Mouse (Mus musculus) lung, postnatal 0 days (tissue): ENCODE results near the gene Blm. TPM values are rescaled to one million over a fixed set of nuclear protein-coding genes. Genes with fewer than 3 reads are reported as not detected.

Source experiments
- ATAC-seq: fragments of 200-750 bp; cut with Nextera tagmentation; 2 replicates; pipeline ENCODE4 v1.8.0; 2017; ENCODE audit warnings: moderate library complexity
- DNase-seq: peaks from one replicate; pipeline ENCODE4 v3.0.0-alpha.2; 2016; ENCODE audit warnings: low spot score
- H3K27ac ChIP-seq: fragments of 300-500 bp; sonication (generic); 2 replicates; pipeline ENCODE4 v1.5.1; 2014; ENCODE audit warnings: antibody characterized with exemption, mild to moderate bottlenecking, low read length, mixed read lengths
- H3K27me3 ChIP-seq: fragments of 300-500 bp; sonication (generic); replicated peaks from 2 replicates; pipeline ENCODE4 v1.6.1; 2014; ENCODE audit warnings: low read length, mixed read lengths; ENCODE audit not compliant: insufficient read depth
- H3K36me3 ChIP-seq: fragments of 300-500 bp; sonication (generic); 2 replicates; pipeline ENCODE4 v1.6.1; 2014; ENCODE audit warnings: low read length, mixed read lengths; ENCODE audit not compliant: insufficient read depth
- H3K4me1 ChIP-seq: fragments of 300-500 bp; sonication (generic); 2 replicates; pipeline ENCODE4 v1.6.1; 2014; ENCODE audit warnings: antibody characterized with exemption, low read depth, low read length, mixed read lengths; ENCODE audit not compliant: insufficient read depth
- H3K4me2 ChIP-seq: fragments of 300-500 bp; sonication (generic); replicated peaks from 2 replicates; pipeline ENCODE4 v1.6.1; 2014; ENCODE audit warnings: low read depth, mild to moderate bottlenecking, low read length, moderate library complexity, mixed read lengths
- H3K4me3 ChIP-seq: fragments of 300-500 bp; sonication (generic); 2 replicates; pipeline ENCODE4 v1.5.1; 2014; ENCODE audit warnings: low read depth, low read length
- H3K9ac ChIP-seq: fragments of 300-500 bp; sonication (generic); replicated peaks from 2 replicates; pipeline ENCODE4 v1.6.1; 2014; ENCODE audit warnings: low read depth, mild to moderate bottlenecking
- H3K9me3 ChIP-seq: fragments of 300-500 bp; sonication (generic); 2 replicates; pipeline ENCODE4 v1.6.1; 2016; ENCODE audit warnings: low read length, mixed read lengths
- CTCF ChIP-seq: IDR thresholded peaks from 2 replicates; pipeline ENCODE4 v1.5.1; 2016; ENCODE audit warnings: antibody characterized with exemption, mild to moderate bottlenecking
- EP300 ChIP-seq: IDR thresholded peaks from 2 replicates; pipeline ENCODE4 v1.6.1; 2016; ENCODE audit warnings: antibody characterized with exemption, mild to moderate bottlenecking, control low read depth
- WGBS: fragments of 180-500 bp; shearing (Covaris S2); extraction: QIAGEN DNeasy Blood & Tissue Kit; methylation state at CpG from one replicate; pipeline ENCODE4 v1.1.7; 2014; 5-methylcytosine and 5-hydroxymethylcytosine counted together
- polyA plus RNA-seq: library from polyadenylated mRNA; unstranded; fragments of >200 nt; fragmentation: Nextera tagmentation; extraction: Ambion mirVana; gene quantifications from 2 replicates; pipeline ENCODE4 v1.2.1, GENCODE M21; 2015

The Blm gene
- polyA plus RNA-seq, 1 experiment from 2014 or later, result 2.4 TPM

DNA sequence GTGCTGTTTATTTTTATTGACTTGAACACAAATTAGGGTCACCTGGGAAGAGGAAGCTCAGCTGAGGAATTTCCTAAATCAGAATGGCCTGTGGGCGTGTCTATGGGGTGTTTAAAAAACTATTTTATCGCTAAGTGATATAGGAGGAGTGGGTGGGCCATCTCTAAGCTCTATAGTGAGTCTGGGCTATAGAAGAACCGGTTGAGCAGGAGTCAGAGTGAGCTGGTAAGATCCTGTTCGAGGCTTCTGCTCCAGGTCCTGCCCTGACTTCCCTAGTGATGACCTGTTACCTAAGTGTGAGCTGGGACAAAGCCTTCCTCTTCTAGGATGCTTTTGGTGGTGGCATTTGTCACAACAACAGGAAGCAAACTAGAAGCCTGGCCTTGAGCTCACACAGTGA, 94.2 kb downstream of the Blm start:
- H3K36me3 ChIP-seq, result no peaks in the 10 kb centered on the region
- no peaks in the 10 kb centered on the region for H3K27me3 ChIP-seq
- DNase-seq (no peak), ATAC-seq (no peak)
- H3K9me3 ChIP-seq, result no peaks in the 10 kb centered on the region
- no peak overlapping the region for H3K9ac ChIP-seq
- H3K4me2 ChIP-seq, result no peak overlapping the region
- H3K4me1 ChIP-seq, result peaks cover 14% of the 10 kb centered on the region; the same call in 1 of the 2 replicates
- no peak overlapping the region for H3K27ac ChIP-seq
- TF ChIP-seq CTCF, result no peak
- TF ChIP-seq EP300, result no peak
- H3K4me3 ChIP-seq, result no peak overlapping the region
- WGBS, result 32% methylated on average over 4 of the region's 4 CpGs

DNA sequence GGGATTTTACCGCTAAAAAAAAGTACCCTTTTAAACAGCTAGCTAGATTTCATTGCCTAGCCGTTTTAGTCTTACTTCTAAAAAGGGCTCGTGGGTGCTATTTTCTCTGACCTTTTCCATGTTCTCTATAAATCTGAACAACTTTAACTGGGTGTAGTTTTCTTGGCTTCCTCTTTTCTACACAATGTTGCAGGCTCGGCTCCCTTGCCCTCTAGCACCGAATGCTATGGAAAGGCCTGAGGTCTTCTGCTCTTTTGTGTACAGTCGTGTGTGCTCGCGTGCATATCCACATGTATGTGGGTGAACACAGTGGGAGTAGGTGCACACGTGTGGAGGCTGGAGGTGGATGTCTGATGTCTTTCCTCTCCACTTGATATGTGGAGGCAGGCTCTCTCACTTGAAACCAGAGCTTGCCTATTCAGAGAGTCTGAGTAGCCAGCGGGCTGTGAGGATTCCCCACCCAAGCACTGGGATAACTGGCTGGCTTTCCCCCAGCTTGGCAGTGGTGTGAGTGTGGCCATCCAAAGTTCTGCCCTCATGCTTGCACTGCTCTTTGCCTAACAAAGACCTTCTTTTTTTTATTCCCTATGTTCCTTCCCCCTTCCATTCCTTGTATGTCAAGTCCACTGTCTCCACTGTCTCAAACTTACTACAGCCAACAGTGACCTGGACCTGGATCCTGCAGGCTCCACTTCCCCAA, 95.0 kb downstream of the Blm start:
- ATAC-seq (no peak), DNase-seq (no peak)
- TF ChIP-seq CTCF, result no peak
- no peak for TF ChIP-seq EP300
- H3K9me3 ChIP-seq, result no peaks in the 10 kb centered on the region
- no peak overlapping the region for H3K4me2 ChIP-seq
- no peaks in the 10 kb centered on the region for H3K27me3 ChIP-seq
- no peaks in the 10 kb centered on the region for H3K36me3 ChIP-seq
- no peak overlapping the region for H3K4me3 ChIP-seq
- no peak overlapping the region for H3K9ac ChIP-seq
- H3K27ac ChIP-seq, result no peak overlapping the region
- peaks cover 7% of the 10 kb centered on the region; the same call in 1 of the 2 replicates for H3K4me1 ChIP-seq
- 68% methylated on average over 10 of the region's 10 CpGs for WGBS

DNA sequence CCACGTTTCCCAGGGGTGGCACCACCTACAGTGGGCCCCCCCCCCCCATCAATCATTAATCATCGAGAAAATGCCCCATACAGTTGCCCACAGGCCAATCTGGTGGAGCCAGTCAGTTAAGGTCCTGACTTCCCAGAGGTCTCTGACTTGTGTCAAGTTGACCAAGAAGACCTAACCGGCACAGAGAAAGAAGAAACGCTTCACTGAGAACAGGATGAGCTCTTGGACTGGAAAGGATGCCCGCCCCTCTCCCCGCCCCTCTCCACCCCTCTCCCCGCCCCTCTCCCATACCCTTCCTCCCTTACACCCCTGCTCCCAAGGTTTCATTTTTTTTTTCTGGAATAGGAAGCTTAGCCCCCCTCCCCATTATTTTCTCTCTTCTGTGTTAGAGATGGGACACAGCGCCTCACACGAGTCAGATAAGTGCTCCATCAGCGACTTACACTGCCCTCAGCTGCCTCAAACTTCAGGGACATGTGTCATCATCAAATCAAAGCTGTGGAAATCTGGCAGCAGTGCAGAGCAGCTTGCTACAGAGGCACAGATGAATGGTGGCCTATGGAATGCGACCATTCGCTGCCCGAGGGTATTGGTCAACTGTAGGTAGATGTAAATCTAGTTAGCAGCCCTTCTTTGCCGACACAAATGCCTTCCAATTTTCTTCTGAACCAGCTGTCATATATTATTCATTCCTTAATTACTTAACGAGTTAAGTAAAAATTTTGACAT, 95.7 kb downstream of the Blm start:
- Histone ChIP-seq H3K27me3 (no peaks in the 10 kb centered on the region), H3K27ac (no peak overlapping the region), H3K36me3 (no peaks in the 10 kb centered on the region), H3K9ac (no peak overlapping the region), H3K4me2 (0 out of 2 replicates have a peak overlapping the region, but pooled peaks have one; percentile 5), H3K4me3 (no peak overlapping the region), H3K4me1 (0 out of 2 replicates have a peak, but pooled peaks cover under 1% of the 10 kb centered on the region), H3K9me3 (no peaks in the 10 kb centered on the region)
- peak; percentile 69 for DNase-seq
- WGBS, result 30% methylated on average over 15 of the region's 15 CpGs
- ATAC-seq, result peak; percentile 65
- TF ChIP-seq CTCF, result peak; percentile 11; the same call in 1 of the 2 replicates
- no peak for TF ChIP-seq EP300

DNA sequence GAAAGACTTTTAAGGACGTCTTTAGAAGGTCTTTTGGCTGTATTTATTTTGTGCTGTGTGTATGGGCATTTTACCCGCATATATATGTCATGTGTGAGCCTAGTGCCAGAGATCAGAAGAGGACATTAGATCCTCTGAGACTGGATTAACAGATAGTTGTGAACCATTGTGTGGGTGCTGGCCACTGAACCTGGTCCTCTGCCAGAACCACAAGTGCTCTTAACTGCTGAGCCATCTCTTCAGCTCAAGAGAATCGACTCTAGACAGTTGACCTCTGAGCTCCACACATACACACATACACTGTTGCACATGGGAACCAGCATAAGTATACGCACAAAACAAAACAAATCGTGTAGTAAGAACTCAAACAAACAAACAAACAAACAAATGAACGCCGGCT, 98.3 kb downstream of the Blm start:
- Histone ChIP-seq H3K4me3 (no peak overlapping the region), H3K36me3 (no peaks in the 10 kb centered on the region), H3K9me3 (no peaks in the 10 kb centered on the region), H3K9ac (no peak overlapping the region), H3K4me2 (no peak overlapping the region), H3K27me3 (no peaks in the 10 kb centered on the region), H3K27ac (no peak overlapping the region), H3K4me1 (no peaks in the 10 kb centered on the region)
- TF ChIP-seq EP300 (no peak), CTCF (no peak)
- WGBS, result 64% methylated on average over 7 of the region's 7 CpGs
- no peak for DNase-seq
- ATAC-seq, result no peak

DNA sequence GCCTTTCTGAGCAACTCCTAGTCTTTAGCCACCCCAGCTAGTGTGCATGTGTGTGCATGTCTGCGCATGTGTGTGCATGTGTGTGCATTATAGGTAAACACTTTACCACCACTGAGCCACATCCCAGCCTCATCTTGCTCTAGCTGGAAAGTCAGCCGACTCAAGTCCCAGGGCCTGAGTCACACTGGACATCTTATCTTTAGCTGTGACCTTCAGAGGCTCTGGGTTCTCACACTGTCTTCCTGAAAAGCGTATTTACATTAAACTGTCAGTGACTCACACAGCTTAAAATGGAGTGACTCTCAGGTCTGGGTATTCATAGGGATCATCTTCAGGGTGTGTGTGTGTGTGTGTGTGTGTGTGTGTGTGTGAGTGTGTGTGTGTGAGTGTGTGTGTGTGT, 99.3 kb downstream of the Blm start:
- Histone ChIP-seq H3K4me2 (no peak overlapping the region), H3K27ac (no peak overlapping the region), H3K36me3 (no peaks in the 10 kb centered on the region), H3K4me3 (no peak overlapping the region), H3K9ac (no peak overlapping the region), H3K9me3 (no peaks in the 10 kb centered on the region), H3K4me1 (no peaks in the 10 kb centered on the region), H3K27me3 (no peaks in the 10 kb centered on the region)
- ATAC-seq, result peak; percentile 43; the same call in 1 of the 2 replicates
- DNase-seq, result no peak
- TF ChIP-seq EP300 (no peak), CTCF (no peak)
- 55% methylated on average over 3 of the region's 3 CpGs for WGBS

DNA sequence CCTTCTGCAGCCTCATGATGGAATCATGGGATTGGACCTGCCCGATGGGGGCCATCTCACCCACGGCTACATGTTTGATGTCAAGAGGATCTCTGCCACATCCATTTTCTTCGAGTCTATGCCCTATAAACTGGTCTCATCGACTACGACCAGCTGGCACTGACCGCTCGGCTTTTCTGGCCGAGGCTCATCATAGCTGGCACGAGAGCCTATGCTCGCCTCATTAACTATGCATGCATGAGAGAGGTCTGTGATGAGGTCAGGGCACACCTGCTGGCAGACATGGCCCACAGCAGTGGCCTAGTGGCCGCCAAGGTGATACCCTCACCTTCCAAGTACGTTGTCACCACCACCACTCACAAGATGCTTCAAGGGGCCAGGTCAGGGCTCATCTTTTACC, 105.3 kb downstream of the Blm start:
- no peaks in the 10 kb centered on the region for H3K36me3 ChIP-seq
- H3K9me3 ChIP-seq, result no peaks in the 10 kb centered on the region
- H3K27me3 ChIP-seq, result no peaks in the 10 kb centered on the region
- no peak for TF ChIP-seq CTCF
- no peak for TF ChIP-seq EP300
- no peak overlapping the region for H3K27ac ChIP-seq
- no peak overlapping the region for H3K9ac ChIP-seq
- no peaks in the 10 kb centered on the region for H3K4me1 ChIP-seq
- DNase-seq (no peak), ATAC-seq (no peak)
- WGBS, result 88% methylated on average over 12 of the region's 12 CpGs
- H3K4me2 ChIP-seq, result no peak overlapping the region
- H3K4me3 ChIP-seq, result no peak overlapping the region
